8 mouse cellular contexts compared by ENCODE assay signal in the genomic region with DNA sequence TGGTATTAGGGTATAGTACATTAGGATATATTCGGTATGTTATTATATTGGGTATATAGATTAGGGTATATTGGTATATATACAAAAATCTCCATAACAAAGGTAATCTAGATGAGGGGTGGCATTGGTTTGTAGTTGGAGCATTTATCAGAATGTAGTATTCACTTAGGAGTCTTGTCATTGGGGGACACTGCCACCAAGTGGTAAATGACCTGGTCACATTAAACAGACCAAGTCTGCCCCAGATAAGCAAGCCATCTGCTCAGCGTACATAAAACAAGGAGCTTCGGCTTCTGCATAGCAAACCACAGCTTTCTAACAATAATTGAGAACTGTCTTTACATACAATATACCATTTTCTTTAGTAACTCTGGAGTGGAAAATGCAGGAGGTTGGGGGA.
A peak's percentile ranks its signal among the peaks of the same experiment; 100 is the strongest.
DNase-seq lines count a peak whose midpoint lies in the region; ATAC-seq lines count a peak whose summit lies in the region.

No protein-coding gene starts in this region.

- peak; percentile 21 to 52 for DNase-seq in heart, adult 18-20 months
- DNase-seq in ovary, postnatal 36 days (ENCODE audit: low spot score), result peak; percentile 26
- DNase-seq in ovary, adult 18-20 months (ENCODE audit: low spot score), result no peak
- DNase-seq in cerebellum, postnatal 36 days, result peak; percentile 59 to 68
- peak; percentile 11 for DNase-seq in lung, postnatal 25 days (ENCODE audit: low spot score)
- DNase-seq in thymus, postnatal 14 days, result no peak

- H3K27me3 ChIP-seq in heart, embryonic 12.5 days (replicated peaks), result no peaks in the 10 kb centered on the region
- no peaks in the 10 kb centered on the region for H3K27me3 ChIP-seq in midbrain, embryonic 13.5 days

- 38% methylated on average over 3 of the region's 3 CpGs for WGBS in heart, embryonic 12.5 days
- WGBS in midbrain, embryonic 13.5 days, result 77% methylated on average over 3 of the region's 3 CpGs

- no peaks in the 10 kb centered on the region; the same call in 1 of the 2 replicates for H3K9me3 ChIP-seq in heart, embryonic 12.5 days (replicated peaks)
- no peaks in the 10 kb centered on the region for H3K9me3 ChIP-seq in midbrain, embryonic 13.5 days

- no peak overlapping the region for H3K4me3 ChIP-seq in heart, embryonic 12.5 days
- H3K4me3 ChIP-seq in midbrain, embryonic 13.5 days (replicated peaks), result no peak overlapping the region

- no peaks in the 10 kb centered on the region for H3K36me3 ChIP-seq in heart, embryonic 12.5 days
- no peaks in the 10 kb centered on the region for H3K36me3 ChIP-seq in midbrain, embryonic 13.5 days

- H3K4me2 ChIP-seq in heart, embryonic 12.5 days, result no peak overlapping the region
- no peak overlapping the region for H3K4me2 ChIP-seq in midbrain, embryonic 13.5 days (replicated peaks)

- no peak overlapping the region for H3K27ac ChIP-seq in heart, embryonic 12.5 days (ENCODE audit: poor library complexity, severe bottlenecking)
- no peak overlapping the region for H3K27ac ChIP-seq in midbrain, embryonic 13.5 days

- no peak overlapping the region for H3K9ac ChIP-seq in heart, embryonic 12.5 days
- H3K9ac ChIP-seq in midbrain, embryonic 13.5 days (replicated peaks), result no peak overlapping the region

- peaks cover 23% of the 10 kb centered on the region for H3K4me1 ChIP-seq in heart, embryonic 12.5 days (replicated peaks)
- H3K4me1 ChIP-seq in midbrain, embryonic 13.5 days (replicated peaks), result no peaks in the 10 kb centered on the region; the same call in 1 of the 2 replicates

- ATAC-seq in heart, embryonic 12.5 days (ENCODE audit: insufficient number of reproducible peaks, low FRiP score), result no peak
- ATAC-seq in midbrain, embryonic 13.5 days, result no peak

Comparison
In these comparisons a context has a peak if more than half of its experiments do, and no peak if none do; other contexts are left out.
1. DNase-seq: peak in heart, adult 18-20 months (2 of 2), ovary, postnatal 36 days (single experiment), cerebellum, postnatal 36 days (2 of 2) and lung, postnatal 25 days (single experiment); none in ovary, adult 18-20 months (single experiment) and thymus, postnatal 14 days (single experiment).